Mouse (Mus musculus): Measurements from ENCODE around the gene Fgf23. TPM values are rescaled to one million over a fixed set of nuclear protein-coding genes. Genes with fewer than 3 reads are reported as not detected.

Fgf23 gene
- not detected in 2 replicates for polyA plus RNA-seq (2021; fragmentation: Nextera tagmentation)
- long read RNA-seq, experiment 1: 0 reads
- long read RNA-seq, experiment 2: 0 reads

GRCm38 (mm10) chr6:127072817-127073216, at the start of gene Fgf23:
TSS of gene Fgf23 (plus strand) at chr6:127072902.

GRCm38 (mm10) chr6:127109402-127109930, 36.8 kb downstream of the Fgf23 start, which contains the start of gene Tigar:
TSS of gene Tigar (minus strand) at chr6:127109557.

Other genes with a start within 250 kb of the Fgf23 start
- gene Ndufa9, start 223.8 kb upstream of the Fgf23 start, polyA plus RNA-seq (2021; fragmentation: Nextera tagmentation): 209 and 212 TPM in 2 replicates
- gene Akap3, start 219.8 kb upstream of the Fgf23 start, polyA plus RNA-seq (2021; fragmentation: Nextera tagmentation): 0.06 and 0.13 TPM in 2 replicates
- gene Dyrk4, start 151.1 kb upstream of the Fgf23 start, polyA plus RNA-seq (2021; fragmentation: Nextera tagmentation): 0.13 TPM in 1 of 2 replicates, not detected in the other
- 1.1 and 1.8 TPM in 2 replicates for gene Rad51ap1, start 133.3 kb upstream of the Fgf23 start, polyA plus RNA-seq (2021; fragmentation: Nextera tagmentation)
- 19.0 and 22.6 TPM in 2 replicates for gene D6Wsu163e, start 132.9 kb upstream of the Fgf23 start, polyA plus RNA-seq (2021; fragmentation: Nextera tagmentation)
- not detected in 2 replicates for gene Fgf6, start 57.3 kb upstream of the Fgf23 start, polyA plus RNA-seq (2021; fragmentation: Nextera tagmentation)
- gene Tigar, start 36.7 kb downstream of the Fgf23 start, polyA plus RNA-seq (2021; fragmentation: Nextera tagmentation): 6.7 and 7.8 TPM in 2 replicates
- gene Ccnd2, start 79.3 kb downstream of the Fgf23 start, polyA plus RNA-seq (2021; fragmentation: Nextera tagmentation): 71.1 and 78.3 TPM in 2 replicates

All from layer of hippocampus, adult 6 months (tissue).